Mouse (Mus musculus) c-Kit-positive CD71-positive TER-119-positive erythroid progenitor cells, embryonic 14.5 days (primary cell): ENCODE results near the gene Scn2a.

Experiments
- DNase-seq: peaks from one replicate; pipeline ENCODE4 v3.0.0-alpha.2; 2013; ENCODE audit warnings: low spot score

Scn2a gene

DNA sequence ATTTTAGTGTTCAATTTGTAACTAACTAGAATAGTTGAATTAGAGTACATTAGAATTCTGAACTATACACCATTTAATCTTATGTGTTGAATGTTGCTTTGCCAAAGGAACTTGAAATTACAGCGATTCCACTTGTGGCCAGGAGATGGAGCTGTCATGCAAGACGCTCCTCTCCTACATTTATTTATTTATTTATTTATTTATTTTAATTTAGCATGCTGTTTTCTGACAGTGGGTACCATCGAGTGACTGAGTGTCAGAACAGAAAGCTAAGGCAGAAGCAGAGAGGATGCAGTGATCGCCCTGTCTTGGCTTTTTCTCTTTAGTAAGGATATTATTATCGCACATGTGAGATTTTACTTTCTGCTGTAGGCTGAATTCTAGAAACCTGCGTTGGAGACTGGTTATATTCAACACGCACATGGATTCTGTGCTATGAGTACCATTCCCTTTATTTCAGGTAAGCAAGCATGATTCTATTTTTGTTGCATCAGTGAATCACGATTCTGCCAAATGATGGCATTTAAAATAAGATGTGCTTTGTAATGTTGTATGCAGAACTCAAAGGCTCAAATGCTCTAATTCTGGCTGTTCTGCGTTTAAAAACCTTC is at the start of gene Scn2a:
Gene Scn2a, plus strand, starts transcription at position 216 of the 611 bp plus-strand sequence.
- DNase-seq: peak; percentile 3

DNA sequence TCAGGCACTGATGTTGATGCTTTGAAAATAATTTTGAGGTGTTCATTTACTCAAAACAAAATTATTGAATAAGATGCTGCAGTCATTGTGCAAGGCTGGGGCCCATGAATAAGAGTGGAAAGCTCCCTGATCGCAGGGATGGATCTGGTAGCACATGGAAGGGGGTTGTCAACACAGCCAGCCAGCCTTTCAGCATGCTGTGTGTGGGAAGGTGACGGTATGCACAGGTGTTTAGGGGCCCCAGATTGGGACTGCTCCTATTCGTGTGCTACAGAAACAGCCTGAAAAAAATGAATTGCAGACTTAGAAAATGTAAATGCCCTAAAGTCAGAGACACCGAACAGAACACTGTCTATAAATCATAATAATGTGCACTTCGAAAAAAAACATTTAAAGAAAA is 32.9 kb upstream of the Scn2a start:
- DNase-seq: no peak

GRCm38 (mm10) chr2:65607813-65608212 is 12.8 kb upstream of the Scn2a start:
- no peak for DNase-seq

- no peak for DNase-seq
These were observed 8.7 kb upstream of the Scn2a start for GRCm38 (mm10) chr2:65611887-65612286.

- DNase-seq: peak; percentile 8
These were observed 790 bp upstream of the Scn2a start for GRCm38 (mm10) chr2:65619781-65620180.

DNA sequence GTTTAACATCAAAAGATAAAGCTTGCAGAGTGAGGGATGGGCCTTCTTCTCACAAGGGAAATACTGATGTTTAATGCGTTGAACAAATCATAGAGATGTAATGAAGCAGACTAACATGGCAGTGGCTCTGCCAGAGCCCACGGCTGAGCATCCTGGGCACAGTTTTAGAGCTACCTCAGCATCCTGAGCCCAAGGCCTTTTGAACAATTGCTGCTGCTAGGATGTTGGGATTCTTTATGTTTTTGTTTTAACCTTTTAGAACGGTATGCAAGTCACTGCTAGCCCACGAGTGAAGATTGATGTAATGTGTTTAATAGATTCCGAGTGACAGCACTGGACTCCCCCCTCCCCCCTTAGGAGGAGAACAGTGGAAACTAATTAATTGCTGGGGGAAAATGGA is 683 bp downstream of the Scn2a start:
- no peak for DNase-seq

- DNase-seq: no peak
These were observed 1.3 kb downstream of the Scn2a start for GRCm38 (mm10) chr2:65621838-65622237.

DNA sequence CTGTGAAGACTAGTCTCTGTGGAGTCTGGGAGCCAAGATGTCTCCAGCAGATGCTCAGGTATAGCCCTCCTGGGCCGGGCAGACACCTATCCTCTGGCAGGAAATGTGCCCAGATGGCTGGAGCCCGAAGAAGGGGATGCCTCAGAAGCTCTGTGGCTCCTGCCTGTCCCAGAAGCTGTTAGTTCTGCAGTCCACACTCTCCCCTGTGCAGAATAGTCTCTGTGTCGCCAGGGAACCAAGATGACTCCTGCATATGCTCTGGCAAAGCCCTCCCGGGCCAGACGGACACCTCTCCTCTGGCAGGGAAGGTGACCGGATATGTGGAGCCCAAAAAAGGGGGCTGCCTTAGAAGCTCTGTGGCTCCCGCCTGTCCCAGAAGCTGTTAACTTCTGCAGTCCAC is 32.1 kb downstream of the Scn2a start:
- no peak for DNase-seq

- DNase-seq: no peak
These were observed 36.5 kb downstream of the Scn2a start for GRCm38 (mm10) chr2:65657031-65657430.

DNA sequence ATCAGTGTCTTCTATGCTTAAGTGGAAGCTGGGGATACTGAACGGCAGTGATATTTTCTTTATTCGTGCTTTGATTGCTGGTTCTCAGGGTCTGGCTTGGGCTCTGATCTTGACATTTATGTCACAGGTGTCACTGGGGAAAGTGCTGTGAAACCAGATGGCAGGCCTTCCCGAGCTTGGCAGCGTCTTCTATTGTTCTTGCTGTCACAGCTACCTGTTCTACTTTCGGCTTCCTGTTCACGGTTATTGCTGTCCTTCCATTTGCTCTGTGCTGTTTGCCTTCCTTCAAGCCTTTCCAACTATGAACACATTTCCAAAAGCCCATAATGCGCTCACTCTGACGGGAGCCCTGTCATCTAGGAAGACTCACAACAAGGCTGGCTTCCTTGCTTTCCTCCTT is 37.9 kb downstream of the Scn2a start:
- no peak for DNase-seq

- DNase-seq: no peak
These were observed 43.3 kb downstream of the Scn2a start for GRCm38 (mm10) chr2:65663892-65664291.

DNA sequence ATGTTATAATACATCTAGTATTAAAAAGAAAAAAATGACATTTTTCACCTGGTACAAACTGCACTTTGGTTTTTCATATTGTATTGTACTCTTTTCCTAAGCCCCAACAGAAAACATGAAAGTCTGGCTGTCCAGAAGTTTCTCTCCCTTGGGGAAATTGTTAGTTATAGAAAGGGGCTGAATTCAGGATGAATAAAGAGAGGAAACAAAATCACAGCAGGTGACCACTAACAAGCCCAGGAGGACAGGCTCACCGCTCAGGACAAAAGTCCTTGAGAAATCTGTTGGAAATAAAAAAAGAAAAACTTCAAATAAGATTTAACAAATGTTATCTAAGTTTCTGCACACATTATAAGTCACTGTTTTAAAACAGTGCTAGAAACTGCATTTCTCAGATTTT is 43.9 kb downstream of the Scn2a start:
- DNase-seq: no peak

GRCm38 (mm10) chr2:65665180-65665579 is 44.6 kb downstream of the Scn2a start:
- no peak for DNase-seq

DNA sequence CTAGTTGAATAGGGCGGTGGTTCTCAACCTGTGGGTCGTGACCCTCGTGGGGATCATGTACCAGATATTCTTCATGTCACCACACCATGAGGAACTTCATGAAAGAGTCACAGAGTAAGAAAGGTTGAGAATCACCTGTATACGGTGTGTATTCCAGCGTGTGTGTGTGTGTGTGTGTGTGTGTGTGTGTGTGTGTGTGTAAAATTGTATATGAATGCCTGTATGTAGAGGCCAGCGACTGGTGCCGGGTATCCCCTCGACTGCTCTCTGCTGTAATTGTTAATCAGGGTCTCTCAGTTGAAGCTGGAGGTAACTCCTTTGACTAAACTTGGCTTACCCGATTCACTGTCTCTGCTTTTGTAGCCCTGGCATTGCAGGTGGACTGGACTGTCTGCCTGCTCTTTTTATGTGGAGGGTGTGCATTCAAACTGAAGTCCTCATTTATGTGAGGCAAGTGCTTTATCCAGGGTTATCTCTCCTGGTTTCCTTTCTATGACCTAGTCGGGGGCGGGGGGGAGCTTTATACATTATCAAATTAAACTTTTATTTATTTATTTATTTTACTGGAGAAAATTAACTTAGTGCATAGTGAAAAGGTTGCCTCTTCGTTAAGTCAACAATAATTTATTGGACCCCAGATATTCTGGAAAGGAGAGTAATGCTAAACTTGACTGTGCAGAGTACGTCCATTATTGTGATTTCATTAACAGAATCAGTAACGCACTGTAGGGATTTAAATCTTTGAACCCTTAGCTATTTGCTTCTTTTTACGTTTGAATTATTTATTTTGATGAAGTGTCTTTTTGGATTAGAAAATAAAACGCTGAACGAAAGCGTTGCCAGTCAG is 47.2 kb downstream of the Scn2a start:
- DNase-seq: no peak

GRCm38 (mm10) chr2:65668437-65669135 is 48.0 kb downstream of the Scn2a start:
- DNase-seq: no peak

DNA sequence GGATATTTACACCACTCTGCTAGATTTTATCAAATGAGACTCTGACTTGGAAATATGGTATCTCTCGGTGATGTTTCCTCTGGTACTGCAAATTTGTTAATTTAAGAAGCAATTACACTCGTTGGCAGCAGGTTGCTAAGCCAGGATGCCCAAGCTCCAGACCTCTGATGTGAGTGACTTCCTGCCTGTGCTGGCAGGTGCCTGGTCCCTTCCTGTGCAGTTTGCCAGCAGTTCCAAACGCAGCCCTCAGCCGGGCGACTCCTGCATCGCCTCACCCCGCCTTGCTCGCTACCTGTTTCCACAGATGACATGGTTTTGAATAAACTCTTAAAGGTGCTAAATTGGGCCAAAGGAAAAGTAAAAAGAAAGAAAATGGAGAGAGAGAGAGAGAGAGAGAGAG is 49.0 kb downstream of the Scn2a start:
- no peak for DNase-seq

DNA sequence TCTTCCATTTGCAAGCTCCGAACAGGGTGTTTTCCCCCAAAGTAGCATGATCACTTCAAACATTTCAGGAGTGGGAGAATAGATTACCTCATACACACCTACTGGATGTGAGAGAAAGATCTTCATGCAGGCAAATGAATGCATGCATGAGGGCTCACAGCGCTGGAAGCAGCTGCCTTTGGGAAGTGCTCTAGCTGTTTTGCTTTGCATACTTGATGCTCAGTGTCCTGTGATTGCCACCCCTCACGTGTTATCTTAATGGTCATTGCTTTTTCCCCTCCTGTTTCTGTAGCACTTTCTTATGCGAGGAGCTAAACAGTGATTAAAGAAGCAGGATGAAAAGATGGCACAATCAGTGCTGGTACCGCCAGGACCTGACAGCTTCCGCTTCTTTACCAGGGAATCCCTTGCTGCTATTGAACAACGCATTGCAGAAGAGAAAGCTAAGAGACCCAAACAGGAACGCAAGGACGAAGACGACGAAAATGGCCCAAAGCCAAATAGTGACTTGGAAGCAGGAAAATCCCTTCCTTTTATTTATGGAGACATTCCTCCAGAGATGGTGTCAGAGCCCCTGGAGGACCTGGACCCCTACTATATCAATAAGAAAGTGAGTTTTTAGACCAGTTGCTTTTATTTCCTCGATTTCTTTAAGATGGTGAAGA is 49.7 kb downstream of the Scn2a start:
- no peak for DNase-seq

DNA sequence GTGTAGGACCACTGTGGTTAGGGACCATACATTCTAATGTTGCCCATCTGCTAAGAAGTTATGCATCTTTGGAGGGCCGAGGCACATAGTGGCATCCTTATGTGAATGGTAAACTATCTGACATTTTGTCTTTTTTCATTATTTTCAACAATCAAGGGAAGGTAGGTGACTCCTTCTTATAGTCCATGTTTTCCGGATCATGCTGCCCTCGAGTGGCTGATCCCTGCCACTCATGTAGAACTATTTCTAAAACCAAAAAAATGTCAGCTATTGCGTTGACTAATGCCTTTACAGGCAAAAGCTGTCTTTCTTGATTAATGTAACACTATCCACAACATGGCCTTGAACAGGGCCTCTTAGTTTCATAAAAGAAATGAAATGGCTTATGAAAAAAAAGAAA is 59.0 kb downstream of the Scn2a start:
- DNase-seq: no peak

DNA sequence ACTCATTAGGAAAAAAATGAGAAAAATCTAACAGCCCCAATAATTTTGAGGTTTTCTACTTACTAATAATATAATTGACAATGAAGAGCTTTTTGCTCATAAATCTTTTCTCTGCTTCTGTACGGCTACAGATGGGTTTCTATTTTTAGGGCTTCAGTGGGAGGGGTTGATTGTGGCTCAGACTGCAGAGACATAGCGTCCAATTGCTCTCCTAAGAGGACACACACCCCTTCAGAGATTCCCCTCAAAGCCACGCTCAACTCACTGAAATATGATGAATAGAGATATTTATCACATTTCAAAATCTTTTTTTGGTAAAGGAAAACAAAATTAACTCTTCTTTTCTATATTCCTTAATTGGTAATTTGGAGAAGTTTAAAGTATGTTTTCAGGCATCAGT is 64.6 kb downstream of the Scn2a start:
- DNase-seq: no peak

- DNase-seq: no peak
These were observed 70.0 kb downstream of the Scn2a start for GRCm38 (mm10) chr2:65690456-65691184.

GRCm38 (mm10) chr2:65694485-65694884 is 73.9 kb downstream of the Scn2a start:
- DNase-seq: no peak

- no peak for DNase-seq
These were observed 74.5 kb downstream of the Scn2a start for GRCm38 (mm10) chr2:65695061-65695460.
